Mouse (Mus musculus): ENCODE measurements around the gene Filip1.

Gene Filip1

DNA sequence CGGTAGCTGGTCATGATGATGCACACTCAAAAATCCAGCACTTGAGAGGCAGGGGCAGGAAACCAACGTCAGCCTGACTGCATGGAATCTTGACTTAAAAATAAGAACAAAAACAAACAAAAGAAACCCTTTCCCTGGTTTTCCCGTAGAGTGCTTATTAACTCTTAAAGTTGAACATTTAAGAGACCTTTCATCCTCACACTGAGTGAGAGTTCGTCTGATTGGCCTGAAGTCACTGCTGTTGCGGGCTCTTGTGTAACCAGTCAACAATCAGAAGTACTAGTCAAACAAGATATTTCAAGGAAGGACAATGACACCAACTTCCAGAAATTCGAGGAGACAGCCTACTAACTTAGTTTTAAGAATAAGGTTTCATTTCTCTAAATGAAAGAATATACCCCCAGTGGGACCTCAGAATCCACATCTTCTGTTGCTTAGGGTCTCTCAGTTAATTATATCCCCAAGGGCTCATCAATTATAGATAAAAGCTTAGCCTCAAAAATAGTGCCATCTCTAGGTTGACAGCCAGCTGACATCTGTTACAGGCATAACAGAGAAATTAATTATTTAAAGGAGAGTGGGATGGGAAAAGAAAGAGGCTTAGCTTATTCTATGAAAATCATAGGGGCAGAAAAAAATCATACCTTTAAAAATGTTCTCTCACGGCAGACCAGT lies 216.1 kb downstream of the Filip1 start:
- TF ChIP-seq CTCF (conservative IDR thresholded peaks at IDR 0.05; ENCODE audit: low read length) (no peak), POU5F1 (IDR thresholded peaks at IDR 0.05; ENCODE audit: borderline replicate concordance, low read length) (no peak), NANOG (IDR thresholded peaks at IDR 0.05; ENCODE audit: borderline replicate concordance, low read length) (no peak)
- Histone ChIP-seq H3K27me3 (ENCODE audit: insufficient read depth, low read length) (no peaks in the 10 kb centered on the region), H3K4me3 (replicated peaks; ENCODE audit: low read length) (no peak overlapping the region), H3K9me3 (ENCODE audit: low read length) (no peaks in the 10 kb centered on the region), H3K36me3 (ENCODE audit: insufficient read depth, low read length) (no peaks in the 10 kb centered on the region), H3K4me1 (replicated peaks; ENCODE audit: low read depth, low read length) (peaks cover 19% of the 10 kb centered on the region)

DNA sequence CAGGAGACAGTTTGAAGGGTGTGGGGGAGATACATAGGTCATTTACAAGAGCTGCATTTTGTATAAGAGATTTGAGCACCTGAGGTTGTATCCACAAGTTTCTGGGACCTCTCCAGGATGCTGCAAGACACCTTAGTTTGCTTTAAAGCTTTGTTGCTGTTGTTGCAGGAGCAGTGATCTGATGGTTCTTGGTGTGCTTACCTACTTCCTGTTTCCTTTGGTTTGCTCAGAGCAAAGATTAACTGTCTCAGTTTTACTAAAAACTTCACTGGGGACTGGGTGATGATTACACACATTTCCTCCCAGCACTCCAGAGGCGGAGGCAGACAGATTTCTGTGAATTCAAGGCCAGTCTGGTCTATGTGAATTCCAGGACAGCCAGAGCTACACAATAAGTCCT lies 217.6 kb downstream of the Filip1 start:
- Histone ChIP-seq H3K27me3 (ENCODE audit: insufficient read depth, low read length) (no peaks in the 10 kb centered on the region), H3K4me3 (replicated peaks; ENCODE audit: low read length) (no peak overlapping the region), H3K36me3 (ENCODE audit: insufficient read depth, low read length) (no peaks in the 10 kb centered on the region), H3K9me3 (ENCODE audit: low read length) (no peaks in the 10 kb centered on the region), H3K4me1 (replicated peaks; ENCODE audit: low read depth, low read length) (peaks cover 16% of the 10 kb centered on the region)
- TF ChIP-seq POU5F1 (IDR thresholded peaks at IDR 0.05; ENCODE audit: borderline replicate concordance, low read length), result no peak

DNA sequence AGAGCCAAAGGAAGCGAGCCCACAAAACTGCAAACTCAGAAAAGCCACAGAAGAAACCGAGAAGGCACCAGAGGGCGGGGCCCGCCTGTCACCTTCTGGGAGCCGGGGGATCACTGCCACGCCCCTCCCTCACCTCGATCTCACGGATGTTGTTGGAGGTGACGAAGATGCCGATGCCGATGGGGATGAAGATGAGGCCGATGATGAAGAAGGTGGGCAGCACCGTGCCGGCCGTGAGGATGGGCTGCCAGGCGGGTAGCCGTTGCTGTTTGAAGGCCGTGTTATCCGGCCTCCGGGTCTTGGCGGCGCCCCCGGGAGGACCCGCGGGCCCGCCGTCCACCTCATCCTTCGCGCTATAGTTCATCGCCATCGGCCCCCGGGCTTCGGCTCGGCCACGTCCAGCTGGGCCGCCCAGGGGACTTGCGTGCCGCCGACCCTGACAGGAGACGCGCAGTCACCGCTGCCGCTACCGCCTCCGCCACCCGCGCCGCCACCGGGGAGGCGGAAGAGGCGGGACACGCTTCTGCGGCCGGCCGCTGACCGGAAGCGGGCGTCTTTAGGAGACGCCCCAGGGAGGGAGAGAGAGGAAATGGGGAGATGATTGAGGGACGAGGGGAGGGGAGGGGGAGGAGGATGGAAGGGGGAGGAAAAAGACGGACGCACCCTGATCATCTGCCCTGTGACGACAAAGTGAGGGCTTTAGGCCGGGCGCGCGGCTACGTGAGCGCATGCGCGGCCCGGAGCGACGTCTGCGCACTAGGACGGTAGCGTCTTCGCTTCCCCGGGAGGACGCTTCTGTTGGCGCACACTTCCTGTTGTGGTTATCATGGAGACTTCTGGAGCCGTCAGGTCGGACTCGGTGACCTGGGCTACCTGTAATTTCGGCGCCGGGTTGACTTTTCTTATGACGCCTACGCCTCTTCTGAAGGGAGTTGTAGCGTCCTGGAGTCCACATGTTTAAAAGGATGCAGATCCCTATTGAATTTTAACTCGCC lies 219.5 kb downstream of the Filip1 start, which contains the start of gene Tmem30a:
Gene Tmem30a, minus strand, starts transcription at position 667 of the 995 bp plus-strand sequence.
- H3K9me3 ChIP-seq (ENCODE audit: low read length), result no peaks in the 10 kb centered on the region
- TF ChIP-seq CTCF (conservative IDR thresholded peaks at IDR 0.05; ENCODE audit: low read length) (no peak), POU5F1 (IDR thresholded peaks at IDR 0.05; ENCODE audit: borderline replicate concordance, low read length) (no peak), NANOG (IDR thresholded peaks at IDR 0.05; ENCODE audit: borderline replicate concordance, low read length) (no peak)

DNA sequence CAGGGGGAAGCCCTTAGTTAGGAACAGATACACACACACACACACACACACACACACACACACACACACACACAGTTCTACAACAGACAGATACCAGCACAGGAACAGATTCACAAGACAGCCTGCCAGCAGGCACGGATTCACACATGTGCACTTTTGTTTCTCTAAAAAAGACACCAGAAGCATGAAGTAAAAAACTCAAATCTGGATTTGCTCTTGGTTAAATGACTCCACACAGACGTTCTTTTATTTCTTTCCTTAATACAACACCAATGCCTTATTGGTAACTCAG lies 226.9 kb downstream of the Filip1 start:
- H3K4me1 ChIP-seq (replicated peaks; ENCODE audit: low read depth, low read length), result no peaks in the 10 kb centered on the region; the same call in 1 of the 2 replicates
- no peaks in the 10 kb centered on the region for H3K27me3 ChIP-seq (ENCODE audit: insufficient read depth, low read length)
- no peaks in the 10 kb centered on the region for H3K9me3 ChIP-seq (ENCODE audit: low read length)
- H3K4me3 ChIP-seq (replicated peaks; ENCODE audit: low read length), result no peak overlapping the region
- H3K36me3 ChIP-seq (ENCODE audit: insufficient read depth, low read length), result no peaks in the 10 kb centered on the region
- TF ChIP-seq NANOG (IDR thresholded peaks at IDR 0.05; ENCODE audit: borderline replicate concordance, low read length), result no peak
- TF ChIP-seq POU5F1 (IDR thresholded peaks at IDR 0.05; ENCODE audit: borderline replicate concordance, low read length), result no peak
- TF ChIP-seq CTCF (conservative IDR thresholded peaks at IDR 0.05; ENCODE audit: low read length), result no peak

More for the DNA sequence above, 219.5 kb downstream of the Filip1 start, which contains the start of gene Tmem30a:
- Histone ChIP-seq H3K4me1 (replicated peaks; ENCODE audit: low read depth, low read length) (peaks cover 8% of the 10 kb centered on the region), H3K27me3 (ENCODE audit: insufficient read depth, low read length) (no peaks in the 10 kb centered on the region), H3K4me3 (replicated peaks; ENCODE audit: low read length) (peak within 1 kb of the TSS; percentile 99), H3K36me3 (ENCODE audit: insufficient read depth, low read length) (no peaks in the 10 kb centered on the region)

DNA sequence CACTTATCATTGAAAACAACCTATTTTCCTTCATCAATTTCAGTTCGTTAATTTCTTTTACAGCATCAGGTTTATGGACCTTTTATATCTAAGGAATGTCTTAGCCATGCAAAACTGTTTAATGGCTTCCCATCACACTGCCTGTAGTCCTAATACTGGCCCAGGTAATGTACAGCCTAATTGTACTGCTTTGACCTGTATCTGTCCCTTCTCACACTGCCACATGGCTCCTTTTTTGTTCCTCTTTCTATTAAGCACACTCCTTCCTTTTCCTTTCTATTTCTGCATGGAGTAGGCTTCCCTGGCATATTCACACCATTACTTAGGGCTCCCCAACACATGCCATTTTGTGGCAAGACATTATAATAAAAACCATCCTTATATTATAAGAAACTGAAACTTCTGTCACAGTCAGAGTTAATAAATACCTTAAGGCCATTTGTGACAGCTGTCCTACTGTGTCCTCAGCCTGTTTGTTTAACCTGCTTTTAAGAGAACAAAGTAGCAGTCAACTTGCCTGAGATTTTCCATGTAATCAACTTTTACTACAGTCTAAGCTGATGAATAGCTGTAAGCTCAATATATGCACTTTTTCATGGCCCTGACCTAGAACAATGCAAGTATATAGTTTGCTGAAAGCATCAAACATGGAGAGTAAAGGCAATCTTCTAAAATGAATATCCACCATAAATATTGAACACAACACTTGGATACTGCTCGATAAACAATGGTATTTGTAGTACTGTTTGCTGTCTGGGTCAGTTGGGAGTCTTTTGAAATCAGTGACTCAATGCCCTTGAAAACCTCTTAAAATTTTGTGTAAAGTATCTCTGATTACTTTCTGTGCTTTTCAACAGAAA lies 227.5 kb downstream of the Filip1 start:
- Histone ChIP-seq H3K4me3 (replicated peaks; ENCODE audit: low read length) (no peak overlapping the region), H3K9me3 (ENCODE audit: low read length) (no peaks in the 10 kb centered on the region), H3K4me1 (replicated peaks; ENCODE audit: low read depth, low read length) (no peaks in the 10 kb centered on the region; the same call in 1 of the 2 replicates), H3K27me3 (ENCODE audit: insufficient read depth, low read length) (no peaks in the 10 kb centered on the region), H3K36me3 (ENCODE audit: insufficient read depth, low read length) (no peaks in the 10 kb centered on the region)
- TF ChIP-seq NANOG (IDR thresholded peaks at IDR 0.05; ENCODE audit: borderline replicate concordance, low read length) (no peak), CTCF (conservative IDR thresholded peaks at IDR 0.05; ENCODE audit: low read length) (no peak), POU5F1 (IDR thresholded peaks at IDR 0.05; ENCODE audit: borderline replicate concordance, low read length) (no peak)

DNA sequence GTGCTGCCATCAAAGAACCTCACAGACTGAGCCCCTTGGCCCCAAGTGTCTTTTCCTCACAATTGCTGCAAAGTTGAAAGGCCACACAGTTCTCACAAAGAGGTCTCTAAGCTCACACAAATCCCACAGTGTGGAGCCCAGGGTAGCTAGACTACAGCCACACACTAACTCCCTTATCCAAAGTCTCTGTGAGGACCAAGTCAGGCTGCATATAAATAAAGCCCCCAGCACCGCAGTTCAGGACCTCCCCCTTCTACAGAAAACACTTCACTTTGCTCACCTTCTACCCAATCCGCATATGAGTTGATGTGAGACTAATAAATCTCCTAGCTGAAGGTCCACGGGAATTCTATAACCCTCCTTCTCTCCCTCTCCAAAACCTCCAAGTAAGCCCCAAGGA lies 228.2 kb downstream of the Filip1 start:
- Histone ChIP-seq H3K36me3 (ENCODE audit: insufficient read depth, low read length) (no peaks in the 10 kb centered on the region), H3K4me3 (replicated peaks; ENCODE audit: low read length) (no peak overlapping the region), H3K27me3 (ENCODE audit: insufficient read depth, low read length) (no peaks in the 10 kb centered on the region), H3K4me1 (replicated peaks; ENCODE audit: low read depth, low read length) (no peaks in the 10 kb centered on the region; the same call in 1 of the 2 replicates), H3K9me3 (ENCODE audit: low read length) (no peaks in the 10 kb centered on the region)
- TF ChIP-seq POU5F1 (IDR thresholded peaks at IDR 0.05; ENCODE audit: borderline replicate concordance, low read length) (no peak), NANOG (IDR thresholded peaks at IDR 0.05; ENCODE audit: borderline replicate concordance, low read length) (no peak), CTCF (conservative IDR thresholded peaks at IDR 0.05; ENCODE audit: low read length) (no peak)

DNA sequence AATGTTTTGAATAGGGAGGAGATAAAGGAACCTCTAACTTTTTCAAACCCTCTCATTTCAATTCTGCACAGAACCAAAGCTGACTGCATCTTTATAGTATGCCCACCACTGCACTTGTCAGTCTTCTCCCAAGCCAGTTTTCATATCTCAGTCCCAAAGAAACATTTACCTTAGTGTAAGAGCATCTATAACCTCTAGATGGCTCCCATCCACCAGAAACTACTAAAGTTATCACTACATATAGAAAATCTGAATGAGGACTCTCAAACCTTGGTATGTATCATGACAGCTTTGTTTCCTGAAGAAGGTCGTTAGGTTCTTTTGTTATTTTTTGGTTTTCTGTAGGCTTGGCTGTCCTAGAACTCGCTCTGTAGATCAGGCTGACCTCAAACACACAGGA lies 233.3 kb downstream of the Filip1 start:
- Histone ChIP-seq H3K4me1 (replicated peaks; ENCODE audit: low read depth, low read length) (no peaks in the 10 kb centered on the region), H3K9me3 (ENCODE audit: low read length) (no peaks in the 10 kb centered on the region)
- TF ChIP-seq CTCF (conservative IDR thresholded peaks at IDR 0.05; ENCODE audit: low read length) (no peak), NANOG (IDR thresholded peaks at IDR 0.05; ENCODE audit: borderline replicate concordance, low read length) (no peak), POU5F1 (IDR thresholded peaks at IDR 0.05; ENCODE audit: borderline replicate concordance, low read length) (no peak)

More for the DNA sequence above, 233.3 kb downstream of the Filip1 start:
- no peak overlapping the region for H3K4me3 ChIP-seq (replicated peaks; ENCODE audit: low read length)
- H3K27me3 ChIP-seq (ENCODE audit: insufficient read depth, low read length), result no peaks in the 10 kb centered on the region
- H3K36me3 ChIP-seq (ENCODE audit: insufficient read depth, low read length), result 0 out of 2 replicates have a peak, but pooled peaks cover 3% of the 10 kb centered on the region
